Mouse (Mus musculus) cerebellum, adult 9-10 months (tissue): ENCODE measurements around the gene Rhox3e.
"Not testable (repeated sequence)": the region's sequence is repeated elsewhere in the genome, so short reads cannot be mapped to it uniquely, and the experiment has no call there.

Source experiments
- DNase-seq: peaks from one replicate; pipeline ENCODE4 v3.0.0; 2022

Rhox3e gene

DNA sequence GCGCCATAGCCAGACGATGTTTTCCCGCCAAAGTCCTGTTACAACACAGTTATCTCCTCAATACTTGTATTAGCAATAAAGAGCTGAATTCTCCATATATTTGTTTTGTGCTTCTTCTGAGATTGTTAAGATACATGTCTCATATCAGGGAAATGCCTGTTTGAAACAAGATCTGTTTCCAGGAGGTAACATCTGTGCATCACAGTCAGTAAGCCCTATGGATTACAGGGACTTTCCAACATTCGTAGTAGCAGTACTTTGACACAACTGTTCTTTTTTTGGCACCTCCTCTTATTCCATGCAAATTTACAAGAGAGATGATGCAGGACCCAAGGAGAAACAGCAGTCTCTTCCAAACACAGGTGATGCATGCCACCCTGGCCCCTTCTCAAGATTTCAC lies at the start of gene Rhox3e:
TSS of gene Rhox3e (plus strand) at position 301 of the 400 bp plus-strand sequence.
- not testable (repeated sequence) for DNase-seq

DNA sequence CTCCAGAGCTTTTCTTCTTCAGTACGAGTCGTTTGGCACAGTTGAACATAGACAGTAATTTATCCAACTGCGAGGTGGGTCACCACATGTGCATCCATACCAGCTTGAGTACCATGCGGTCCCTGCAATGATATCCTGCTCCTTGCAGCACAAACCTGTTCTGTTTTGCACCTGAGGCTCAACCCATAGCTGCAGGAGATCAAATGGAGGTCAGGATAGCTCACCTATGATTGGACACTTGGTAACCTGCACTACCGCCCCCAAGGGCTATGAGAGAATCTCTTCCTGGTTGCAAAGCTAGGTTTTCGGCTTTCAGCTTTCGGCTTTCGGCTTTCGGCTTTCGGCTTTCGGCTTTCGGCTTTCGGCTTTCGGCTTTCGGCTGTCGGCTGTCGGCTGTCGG lies 27.8 kb upstream of the Rhox3e start, which contains the start of gene Rhox4d:
TSS of gene Rhox4d (plus strand) at position 301 of the 400 bp plus-strand sequence.
- DNase-seq: not testable (repeated sequence)

DNA sequence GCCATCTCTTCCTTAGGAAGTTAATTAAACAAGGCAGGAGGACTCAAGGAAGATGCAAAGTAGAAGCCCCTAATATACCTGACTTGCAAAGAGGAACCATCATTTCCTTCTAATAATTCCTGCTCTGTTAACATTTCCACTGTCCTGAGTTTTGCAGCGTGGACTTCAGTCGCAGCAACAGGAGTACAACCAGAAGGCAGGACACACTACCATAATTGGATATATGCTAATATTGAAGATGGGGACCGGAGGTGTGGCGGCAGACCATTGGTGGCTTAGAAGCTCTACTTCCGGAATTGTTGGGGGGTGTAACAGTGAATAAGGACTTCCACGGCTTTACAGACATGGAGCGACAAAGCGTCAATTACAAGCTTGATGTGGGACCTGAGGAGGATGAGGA lies 11.7 kb upstream of the Rhox3e start, which contains the start of gene Rhox2e:
TSS of gene Rhox2e (plus strand) at position 301 of the 400 bp plus-strand sequence.
- not testable (repeated sequence) for DNase-seq

DNA sequence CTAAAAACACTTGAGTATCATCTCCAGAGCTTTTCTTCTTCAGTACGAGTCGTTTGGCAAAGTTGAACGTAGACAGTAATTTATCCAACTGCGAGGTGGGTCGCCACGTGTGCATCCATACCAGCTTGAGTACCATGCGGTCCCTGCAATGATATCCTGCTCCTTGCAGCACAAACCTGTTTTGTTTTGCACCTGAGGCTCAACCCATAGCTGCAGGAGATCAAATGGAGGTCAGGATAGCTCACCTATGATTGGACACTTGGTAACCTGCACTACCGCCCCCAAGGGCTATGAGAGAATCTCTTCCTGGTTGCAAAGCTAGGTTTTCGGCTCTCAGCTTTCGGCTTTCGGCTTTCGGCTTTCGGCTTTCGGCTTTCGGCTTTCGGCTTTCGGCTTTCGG lies 15.3 kb downstream of the Rhox3e start, which contains the start of gene Rhox4e:
TSS of gene Rhox4e (plus strand) at position 301 of the 400 bp plus-strand sequence.
- DNase-seq: not testable (repeated sequence)

DNA sequence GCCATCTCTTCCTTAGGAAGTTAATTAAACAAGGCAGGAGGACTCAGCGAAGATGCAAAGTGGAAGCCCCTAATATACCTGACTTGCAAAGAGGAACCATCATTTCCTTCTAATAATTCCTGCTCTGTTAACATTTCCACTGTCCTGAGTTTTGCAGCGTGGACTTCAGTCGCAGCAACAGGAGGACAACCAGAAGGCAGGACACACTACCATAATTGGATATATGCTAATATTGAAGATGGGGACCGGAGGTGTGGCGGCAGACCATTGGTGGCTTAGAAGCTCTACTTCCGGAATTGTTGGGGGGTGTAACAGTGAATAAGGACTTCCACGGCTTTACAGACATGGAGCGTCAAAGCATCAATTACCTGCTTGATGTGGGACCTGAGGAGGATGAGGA lies 29.3 kb downstream of the Rhox3e start, which contains the start of gene Rhox2f:
TSS of gene Rhox2f (plus strand) at position 301 of the 400 bp plus-strand sequence.
- not testable (repeated sequence) for DNase-seq

DNA sequence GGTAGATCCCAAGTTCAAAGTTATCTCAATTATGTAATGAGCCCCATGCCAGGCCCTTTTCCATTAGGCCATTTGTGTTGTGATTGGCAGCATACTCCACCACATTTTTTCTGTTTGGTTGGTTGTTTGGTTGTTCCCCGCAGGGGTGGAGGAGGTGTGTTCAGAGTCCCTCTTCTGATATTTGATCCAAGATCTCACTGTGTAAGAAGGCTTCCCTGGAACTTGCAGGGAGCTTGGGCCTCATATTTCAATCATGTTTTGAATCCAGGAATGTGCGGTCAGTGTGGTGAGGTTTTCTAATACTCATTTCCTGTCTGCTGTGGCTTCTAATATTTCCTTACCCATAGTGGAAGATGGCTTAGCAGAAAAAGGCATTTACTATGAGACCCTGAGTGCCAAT lies 30.8 kb downstream of the Rhox3e start:
- not testable (repeated sequence) for DNase-seq

DNA sequence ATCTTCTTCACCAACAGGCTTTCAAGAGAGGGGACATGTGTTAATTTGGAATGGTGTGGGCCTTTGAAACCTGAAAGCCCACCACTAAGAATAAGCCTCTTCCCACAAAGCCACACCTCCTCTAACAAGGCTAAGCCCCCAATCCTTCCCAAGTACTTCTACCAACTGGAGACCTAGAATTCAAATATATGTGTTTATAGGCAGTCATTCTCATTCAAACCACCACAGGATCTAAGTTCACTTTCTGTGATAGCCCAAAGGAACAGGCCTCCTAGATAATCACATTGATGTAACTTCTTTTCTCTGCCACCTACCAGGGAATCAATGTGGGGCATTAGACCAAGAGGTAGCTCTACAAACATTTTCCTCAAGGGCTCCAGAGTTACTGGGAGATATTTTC lies 38.9 kb downstream of the Rhox3e start, which contains the start of gene Rhox3f:
TSS of gene Rhox3f (plus strand) at position 301 of the 400 bp plus-strand sequence.
- DNase-seq: not testable (repeated sequence)
